In genomic region chr11:75344163-75344562, GRCm38 (mm10) we compare ENCODE assay signal across 20 mouse cellular contexts. TPM values are rescaled to one million over a fixed set of nuclear protein-coding genes. Genes with fewer than 3 reads are reported as not detected.
DNase-seq lines count a peak whose midpoint lies in the region; ATAC-seq and TF ChIP-seq lines count a peak whose summit lies in the region.
"Had no signal": no experiment of that assay in that cellular context is flagged by ENCODE, and none has a peak within 500 bp of the region (broad histone marks: within the 10 kb centered on the region; RNA-seq: fewer than 3 reads in every experiment).

No protein-coding gene starts in this region.

- no peak for TF ChIP-seq POLR2A in MEL (IDR thresholded peaks at IDR 0.05; ENCODE audit: control insufficient read depth in 1 of 2, insufficient read depth in 1 of 2, low read depth in 1 of 2, low read length in 2 of 2, poor library complexity in 1 of 2)

- H3K79me2 ChIP-seq in MEL (ENCODE audit: control insufficient read depth, insufficient read depth, low read length, poor library complexity) = peaks cover 55% of the 10 kb centered on the region

- no peaks in the 10 kb centered on the region for H3K9me3 ChIP-seq in liver, embryonic 12.5 days (replicated peaks)
- no peaks in the 10 kb centered on the region for H3K9me3 ChIP-seq in MEL (replicated peaks; ENCODE audit: insufficient read depth, low read length)
- H3K9me3 ChIP-seq in forebrain, embryonic 14.5 days (replicated peaks; ENCODE audit: control insufficient read depth, low read length) = no peaks in the 10 kb centered on the region
- H3K9me3 ChIP-seq in midbrain, postnatal 0 days (ENCODE audit: low read length) = no peaks in the 10 kb centered on the region
- H3K9me3 ChIP-seq: embryonic facial prominence, embryonic 15.5 days; forebrain, embryonic 10.5 days; G1E; hindbrain, embryonic 13.5 days; liver, embryonic 15.5 days; neural tube, embryonic 13.5 days had no signal

- no peak overlapping the region for H3K9ac ChIP-seq in liver, embryonic 12.5 days
- H3K9ac ChIP-seq in MEL (ENCODE audit: control insufficient read depth, low read depth, low read length, poor library complexity, severe bottlenecking) = no peak overlapping the region
- H3K9ac ChIP-seq in forebrain, embryonic 14.5 days (ENCODE audit: low read length) = no peak overlapping the region
- H3K9ac ChIP-seq in midbrain, postnatal 0 days (replicated peaks; ENCODE audit: low read length, poor library complexity, severe bottlenecking) = no peak overlapping the region
- H3K9ac ChIP-seq: embryonic facial prominence, embryonic 15.5 days; hindbrain, embryonic 13.5 days; liver, embryonic 15.5 days; neural tube, embryonic 13.5 days had no signal

- TF ChIP-seq CTCF in MEL (IDR thresholded peaks at IDR 0.05 in 2 of 3, conservative IDR thresholded peaks at IDR 0.05 in 1 of 3; ENCODE audit: control insufficient read depth in 1 of 3, insufficient read depth in 1 of 3, low read depth in 2 of 3, low read length in 3 of 3, poor library complexity in 1 of 3, severe bottlenecking in 1 of 3) = no peak
- TF ChIP-seq CTCF in midbrain, postnatal 0 days (IDR thresholded peaks at IDR 0.05) = no peak

- H3K4me3 ChIP-seq in liver, embryonic 12.5 days = no peak overlapping the region
- no peak overlapping the region for H3K4me3 ChIP-seq in MEL (ENCODE audit: control insufficient read depth in 1 of 2, insufficient read depth in 1 of 2, low read depth in 2 of 2, low read length in 2 of 2)
- no peak overlapping the region for H3K4me3 ChIP-seq in forebrain, embryonic 14.5 days (ENCODE audit: low read depth, low read length)
- no peak overlapping the region for H3K4me3 ChIP-seq in midbrain, postnatal 0 days (ENCODE audit: low read depth, low read length)
- H3K4me3 ChIP-seq: embryonic facial prominence, embryonic 15.5 days; forebrain, embryonic 10.5 days; hindbrain, embryonic 13.5 days; layer of hippocampus, adult 2 months; liver, embryonic 15.5 days; neural tube, embryonic 13.5 days had no signal

- peaks cover 54% of the 10 kb centered on the region for H3K4me1 ChIP-seq in liver, embryonic 12.5 days
- H3K4me1 ChIP-seq in MEL (ENCODE audit: control insufficient read depth in 1 of 2, insufficient read depth in 2 of 2, low read length in 2 of 2) = peaks cover 15 to 23% of the 10 kb centered on the region in 2 experiments
- peaks cover 7% of the 10 kb centered on the region for H3K4me1 ChIP-seq in forebrain, embryonic 14.5 days (ENCODE audit: control insufficient read depth, insufficient read depth, low read length)
- no peaks in the 10 kb centered on the region for H3K4me1 ChIP-seq in midbrain, postnatal 0 days (ENCODE audit: insufficient read depth, low read length)

- H3K27ac ChIP-seq in liver, embryonic 12.5 days = 0 out of 2 replicates have a peak overlapping the region, but pooled peaks have one; percentile 10
- no peak overlapping the region for H3K27ac ChIP-seq in MEL (ENCODE audit: control insufficient read depth, low read depth, low read length)
- H3K27ac ChIP-seq in forebrain, embryonic 14.5 days (ENCODE audit: low read depth, low read length) = no peak overlapping the region
- no peak overlapping the region for H3K27ac ChIP-seq in midbrain, postnatal 0 days (ENCODE audit: low read depth, low read length)
- H3K27ac ChIP-seq: embryonic facial prominence, embryonic 15.5 days; forebrain, embryonic 10.5 days; hindbrain, embryonic 13.5 days; layer of hippocampus, adult 2 months; liver, embryonic 15.5 days; neural tube, embryonic 13.5 days had no signal

- H3K27me3 ChIP-seq in liver, embryonic 12.5 days (replicated peaks) = no peaks in the 10 kb centered on the region
- no peaks in the 10 kb centered on the region for H3K27me3 ChIP-seq in MEL (ENCODE audit: control insufficient read depth in 1 of 2, insufficient read depth in 2 of 2, low read length in 2 of 2)
- H3K27me3 ChIP-seq in forebrain, embryonic 14.5 days (replicated peaks; ENCODE audit: control insufficient read depth, insufficient read depth, low read length) = no peaks in the 10 kb centered on the region
- H3K27me3 ChIP-seq in midbrain, postnatal 0 days (ENCODE audit: insufficient read depth, low read length) = no peaks in the 10 kb centered on the region
- H3K27me3 ChIP-seq: embryonic facial prominence, embryonic 15.5 days; hindbrain, embryonic 13.5 days; liver, embryonic 15.5 days; neural tube, embryonic 13.5 days had no signal

- no peak for DNase-seq in liver
- DNase-seq in 3T3-L1 (ENCODE audit: low read depth, low spot score) = peak; percentile 34
- DNase-seq in 416B (ENCODE audit: low read depth) = peak; percentile 73
- DNase-seq in MEL (ENCODE audit: low read depth, low spot score) = peak; percentile 51
- no peak for DNase-seq in ovary, postnatal 14 days (ENCODE audit: low spot score)
- no peak for DNase-seq in forebrain, embryonic 14.5 days (ENCODE audit: low spot score)
- DNase-seq in midbrain, postnatal 0 days (ENCODE audit: low spot score) = no peak
- DNase-seq: adrenal gland, adult 2 months; cerebellum, postnatal 10 days; embryo, embryonic 11 days; gastrocnemius, postnatal 10 days; kidney, adult 9 months had no signal

- peak in 1 of 2 experiments; percentile 21; a peak in 1 of 4 replicates for TF ChIP-seq EP300 in MEL (IDR thresholded peaks at IDR 0.05; ENCODE audit: low read depth in 1 of 2, low read length in 2 of 2)

- TF ChIP-seq RAD21 in MEL (IDR thresholded peaks at IDR 0.05; ENCODE audit: low read depth, low read length) = no peak

- WGBS in liver, embryonic 12.5 days (ENCODE audit: insufficient replicate concordance) = 81% methylated on average over 2 of the region's 2 CpGs
- 89% methylated on average over 2 of the region's 2 CpGs for WGBS in forebrain, embryonic 14.5 days
- 78% methylated on average over 2 of the region's 2 CpGs for WGBS in midbrain, postnatal 0 days

- no peak for ATAC-seq in liver, embryonic 12.5 days
- ATAC-seq in forebrain, embryonic 14.5 days = no peak
- ATAC-seq in midbrain, postnatal 0 days (ENCODE audit: low FRiP score) = no peak

- H3K36me3 ChIP-seq in liver, embryonic 12.5 days = peaks cover 35% of the 10 kb centered on the region
- peaks cover 29% of the 10 kb centered on the region in 2 experiments for H3K36me3 ChIP-seq in MEL (ENCODE audit: control insufficient read depth in 1 of 2, insufficient read depth in 2 of 2, low read length in 2 of 2)
- peaks cover 21% of the 10 kb centered on the region for H3K36me3 ChIP-seq in forebrain, embryonic 14.5 days (ENCODE audit: control insufficient read depth, insufficient read depth, low read length)
- H3K36me3 ChIP-seq in midbrain, postnatal 0 days (ENCODE audit: insufficient read depth, low read length) = no peaks in the 10 kb centered on the region; the same call in 1 of the 2 replicates

- H3K4me2 ChIP-seq in liver, embryonic 12.5 days = no peak overlapping the region
- no peak overlapping the region for H3K4me2 ChIP-seq in forebrain, embryonic 14.5 days (ENCODE audit: low read length)
- no peak overlapping the region for H3K4me2 ChIP-seq in midbrain, postnatal 0 days (ENCODE audit: low read depth, low read length, poor library complexity, severe bottlenecking)
- H3K4me2 ChIP-seq: embryonic facial prominence, embryonic 15.5 days; hindbrain, embryonic 13.5 days; liver, embryonic 15.5 days; neural tube, embryonic 13.5 days had no signal

TF ChIP-seq in MEL, 35 proteins besides CTCF, POLR2A, EP300 and RAD21:
- TF ChIP-seq RCOR1 (IDR thresholded peaks at IDR 0.05; ENCODE audit: low read depth, low read length) = peak; percentile 70; the same call in 1 of the 2 replicates
- no peak for TF ChIP-seq TAL1 (IDR thresholded peaks at IDR 0.05; ENCODE audit: low read length)
- TF ChIP-seq ZNF384 (IDR thresholded peaks at IDR 0.05; ENCODE audit: low read depth, low read length) = peak; percentile 96
- TF ChIP-seq USF2 (IDR thresholded peaks at IDR 0.05; ENCODE audit: borderline replicate concordance in 1 of 2, insufficient read depth in 1 of 2, low read depth in 1 of 2, low read length in 2 of 2) = no peak

RNA-seq across cellular contexts. Expression of gene Rpa1, which starts 4.0 kb away (rescaled TPM):
- polyA plus RNA-seq in liver, embryonic 12.5 days (2016; fragmentation: Nextera tagmentation; extraction: Ambion mirVana) = 143 and 149 TPM in 2 replicates
- total RNA-seq in MEL (2012; rRNA removed) = 242 and 267 TPM in 2 replicates
- 100 to 1,000 TPM; 179 to 481 TPM for polyA plus RNA-seq in MEL (2012; ENCODE audit: insufficient read depth in 1 of 2, insufficient read length in 2 of 2, low read depth in 1 of 2, low replicate concordance in 2 of 2, missing spikeins in 1 of 2)
- 64.5 and 74.2 TPM in 2 replicates for polyA plus RNA-seq in forebrain, embryonic 14.5 days (2014; fragmentation: Nextera tagmentation; extraction: Ambion mirVana)
- 35.9 and 47.6 TPM in 2 replicates for total RNA-seq in midbrain, postnatal 0 days (2014; rRNA removed)
- polyA plus RNA-seq in midbrain, postnatal 0 days (2015; fragmentation: Nextera tagmentation; extraction: Ambion mirVana) = 43.8 TPM in 2 replicates

RNA-seq across cellular contexts. Expression of gene Smyd4, which starts 4.1 kb away (rescaled TPM):
- polyA plus RNA-seq in liver, embryonic 12.5 days (2016; fragmentation: Nextera tagmentation; extraction: Ambion mirVana) = 6.9 and 8.6 TPM in 2 replicates
- 11.4 and 12.8 TPM in 2 replicates for total RNA-seq in MEL (2012; rRNA removed)
- 1 to 10 TPM in 1 of 2 experiments, not detected in 1; 9.6 TPM for polyA plus RNA-seq in MEL (2012; ENCODE audit: insufficient read depth in 1 of 2, insufficient read length in 2 of 2, low read depth in 1 of 2, low replicate concordance in 2 of 2, missing spikeins in 1 of 2)
- 10.7 and 12.1 TPM in 2 replicates for polyA plus RNA-seq in forebrain, embryonic 14.5 days (2014; fragmentation: Nextera tagmentation; extraction: Ambion mirVana)
- 11.0 and 16.7 TPM in 2 replicates for total RNA-seq in midbrain, postnatal 0 days (2014; rRNA removed)
- 15.2 and 16.8 TPM in 2 replicates for polyA plus RNA-seq in midbrain, postnatal 0 days (2015; fragmentation: Nextera tagmentation; extraction: Ambion mirVana)

Comparison
In these comparisons a context has a peak if more than half of its experiments do, and no peak if none do; other contexts are left out.
1. DNase-seq: peak in 3T3-L1 (single experiment), 416B (single experiment) and MEL (single experiment); none in liver (single experiment), ovary, postnatal 14 days (single experiment), forebrain, embryonic 14.5 days (single experiment) and midbrain, postnatal 0 days (single experiment).